Comparison of ENCODE assay signal across 10 mouse cellular contexts in the genomic region with DNA sequence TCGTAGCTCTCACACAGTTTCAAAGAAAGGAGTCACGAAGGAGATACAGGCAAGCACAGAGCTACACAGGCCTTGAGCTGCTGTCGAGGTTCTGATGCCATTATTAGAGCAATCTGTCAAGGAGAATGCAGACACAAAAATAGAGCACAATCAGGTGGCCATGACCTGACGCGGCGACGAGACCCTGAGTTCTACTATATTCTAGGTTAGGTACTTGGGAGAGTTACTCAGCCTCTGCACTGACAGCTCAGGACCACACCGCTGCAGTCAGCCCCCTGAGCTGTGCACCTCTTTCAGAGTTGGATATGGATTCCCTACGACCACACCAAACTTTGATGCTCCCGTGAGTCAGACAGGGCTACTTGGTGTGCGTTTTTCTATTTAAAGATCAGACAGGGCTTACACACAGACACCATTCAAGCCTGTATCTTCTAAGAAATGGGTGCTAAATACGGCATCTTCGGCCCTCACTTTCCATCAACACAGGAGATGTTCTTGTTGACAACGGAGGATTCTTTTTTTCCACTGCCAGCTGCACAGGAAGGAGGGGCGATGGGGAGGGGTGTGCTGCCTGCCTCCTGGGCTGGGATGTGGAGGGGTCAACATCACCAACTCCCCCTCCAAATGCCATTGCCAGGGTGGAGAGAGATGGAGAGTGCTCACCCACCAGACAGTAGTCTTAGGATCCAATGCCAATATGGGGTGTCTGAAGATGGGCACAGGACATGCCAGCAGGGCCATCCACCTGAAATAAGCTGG.
DNase-seq lines count a peak whose midpoint lies in the region; ATAC-seq and TF ChIP-seq lines count a peak whose summit lies in the region.
"Had no signal": no experiment of that assay in that cellular context is flagged by ENCODE, and none has a peak within 500 bp of the region (broad histone marks: within the 10 kb centered on the region; RNA-seq: fewer than 3 reads in every experiment).

No protein-coding gene starts in this region.

- WGBS in intestine, postnatal 0 days = 79% methylated on average over 15 of the region's 15 CpGs
- 69% methylated on average over 15 of the region's 15 CpGs for WGBS in intestine, embryonic 16.5 days
- WGBS in embryonic facial prominence, embryonic 15.5 days = 56% methylated on average over 15 of the region's 15 CpGs
- 36% methylated on average over 15 of the region's 15 CpGs for WGBS in thymus, adult 2 months

- no peaks in the 10 kb centered on the region for H3K36me3 ChIP-seq in intestine, postnatal 0 days (ENCODE audit: control insufficient read depth, insufficient read depth)
- H3K36me3 ChIP-seq in intestine, embryonic 16.5 days (ENCODE audit: control insufficient read depth, insufficient read depth, low read length) = no peaks in the 10 kb centered on the region
- no peaks in the 10 kb centered on the region for H3K36me3 ChIP-seq in embryonic facial prominence, embryonic 15.5 days
- no peaks in the 10 kb centered on the region for H3K36me3 ChIP-seq in thymus, adult 2 months (ENCODE audit: control insufficient read depth, insufficient read depth, low read length)

- TF ChIP-seq POLR2A in thymus, adult 2 months (IDR thresholded peaks at IDR 0.05; ENCODE audit: control insufficient read depth, extremely low read depth, insufficient read depth, low read length, poor library complexity) = no peak

- H3K9ac ChIP-seq in intestine, postnatal 0 days (ENCODE audit: low read depth, low read length) = no peak overlapping the region
- H3K9ac ChIP-seq in intestine, embryonic 16.5 days (ENCODE audit: low read depth, low read length) = no peak overlapping the region; the same call in 1 of the 2 replicates
- no peak overlapping the region for H3K9ac ChIP-seq in embryonic facial prominence, embryonic 15.5 days
- H3K9ac ChIP-seq: liver, embryonic 14.5 days had no signal

- no peak overlapping the region for H3K4me3 ChIP-seq in intestine, postnatal 0 days (ENCODE audit: low read depth, low read length)
- no peak overlapping the region for H3K4me3 ChIP-seq in intestine, embryonic 16.5 days (ENCODE audit: low read length)
- peak overlapping the region; percentile 9; the same call in 1 of the 2 replicates for H3K4me3 ChIP-seq in embryonic facial prominence, embryonic 15.5 days (replicated peaks)
- H3K4me3 ChIP-seq in thymus, adult 2 months (ENCODE audit: control insufficient read depth, insufficient read depth, low read length) = peak overlapping the region; percentile 48

- ATAC-seq in intestine, postnatal 0 days = no peak
- ATAC-seq in intestine, embryonic 16.5 days = no peak
- no peak for ATAC-seq in embryonic facial prominence, embryonic 15.5 days (ENCODE audit: insufficient number of reproducible peaks, low FRiP score, low TSS enrichment, low read depth)

- peaks cover 7% of the 10 kb centered on the region; the same call in 1 of the 2 replicates for H3K4me1 ChIP-seq in intestine, postnatal 0 days (replicated peaks; ENCODE audit: control insufficient read depth, insufficient read depth, low read length)
- peaks cover 27% of the 10 kb centered on the region for H3K4me1 ChIP-seq in intestine, embryonic 16.5 days (ENCODE audit: control insufficient read depth, insufficient read depth, low read length)
- H3K4me1 ChIP-seq in embryonic facial prominence, embryonic 15.5 days = peaks cover 56% of the 10 kb centered on the region
- peaks cover 79% of the 10 kb centered on the region for H3K4me1 ChIP-seq in thymus, adult 2 months (replicated peaks; ENCODE audit: control insufficient read depth, insufficient read depth, low read length)

- H3K9me3 ChIP-seq in intestine, postnatal 0 days (ENCODE audit: control insufficient read depth) = no peaks in the 10 kb centered on the region
- no peaks in the 10 kb centered on the region for H3K9me3 ChIP-seq in intestine, embryonic 16.5 days (ENCODE audit: control insufficient read depth, low read length)
- H3K9me3 ChIP-seq in embryonic facial prominence, embryonic 15.5 days (replicated peaks) = no peaks in the 10 kb centered on the region

- H3K4me2 ChIP-seq in intestine, postnatal 0 days (replicated peaks; ENCODE audit: low read depth) = 0 out of 2 replicates have a peak overlapping the region, but pooled peaks have one; percentile 6
- H3K4me2 ChIP-seq in intestine, embryonic 16.5 days (ENCODE audit: low read depth, low read length) = no peak overlapping the region
- H3K4me2 ChIP-seq in embryonic facial prominence, embryonic 15.5 days (replicated peaks) = peak overlapping the region; percentile 46

- no peak overlapping the region; the same call in 1 of the 2 replicates for H3K27ac ChIP-seq in intestine, postnatal 0 days (ENCODE audit: low read depth, low read length)
- no peak overlapping the region for H3K27ac ChIP-seq in intestine, embryonic 16.5 days (ENCODE audit: low read length)
- peak overlapping the region; percentile 63 for H3K27ac ChIP-seq in embryonic facial prominence, embryonic 15.5 days (replicated peaks)
- peak overlapping the region; percentile 94 for H3K27ac ChIP-seq in thymus, adult 2 months (ENCODE audit: control insufficient read depth, insufficient read depth, low read length)
- H3K27ac ChIP-seq: liver, embryonic 14.5 days had no signal

- DNase-seq in induced T-regulatory cell, adult 2 months (ENCODE audit: low read depth) = peak; percentile 71
- peak; percentile 81 for DNase-seq in thymus, adult 2 months
- no peak for DNase-seq in testis, postnatal 14 days (ENCODE audit: low spot score)
- DNase-seq in cerebellum, postnatal 10 days = no peak
- DNase-seq in frontal cortex, postnatal 14 days (ENCODE audit: low spot score in 2 of 2) = no peak
- DNase-seq: kidney, adult 2 months had no signal

- no peak for TF ChIP-seq CTCF in intestine, postnatal 0 days (IDR thresholded peaks at IDR 0.05; ENCODE audit: low read depth)
- no peak for TF ChIP-seq CTCF in thymus, adult 2 months (IDR thresholded peaks at IDR 0.05; ENCODE audit: borderline replicate concordance, control insufficient read depth, extremely low read depth, insufficient read depth, low read length, poor library complexity)

- no peaks in the 10 kb centered on the region for H3K27me3 ChIP-seq in intestine, postnatal 0 days (replicated peaks; ENCODE audit: control insufficient read depth, insufficient read depth, low read length)
- no peaks in the 10 kb centered on the region for H3K27me3 ChIP-seq in intestine, embryonic 16.5 days (replicated peaks; ENCODE audit: control insufficient read depth, insufficient read depth, low read length)
- no peaks in the 10 kb centered on the region for H3K27me3 ChIP-seq in embryonic facial prominence, embryonic 15.5 days
- no peaks in the 10 kb centered on the region for H3K27me3 ChIP-seq in thymus, adult 2 months (ENCODE audit: control insufficient read depth, insufficient read depth, low read length)

Comparison
In these comparisons a context has a peak if more than half of its experiments do, and no peak if none do; other contexts are left out.
1. H3K27ac ChIP-seq: peak in embryonic facial prominence, embryonic 15.5 days (single experiment) and thymus, adult 2 months (single experiment); none in intestine, postnatal 0 days (single experiment) and intestine, embryonic 16.5 days (single experiment).
2. H3K4me3 ChIP-seq: peak in embryonic facial prominence, embryonic 15.5 days (single experiment) and thymus, adult 2 months (single experiment); none in intestine, postnatal 0 days (single experiment) and intestine, embryonic 16.5 days (single experiment).
3. DNase-seq: peak in induced T-regulatory cell, adult 2 months (single experiment) and thymus, adult 2 months (single experiment); none in testis, postnatal 14 days (single experiment), cerebellum, postnatal 10 days (0 of 2) and frontal cortex, postnatal 14 days (0 of 2).